16 mouse cellular contexts compared by ENCODE assay signal in genomic region chr5:75663768-75664167, GRCm38 (mm10).
"Had no signal": no experiment of that assay in that cellular context is flagged by ENCODE, and none has a peak within 500 bp of the region (broad histone marks: within the 10 kb centered on the region; RNA-seq: fewer than 3 reads in every experiment).

No protein-coding gene starts in this region.

- H3K27me3 ChIP-seq: neural tube, embryonic 13.5 days; neural tube, embryonic 15.5 days; stomach, embryonic 15.5 days had no signal

- H3K27ac ChIP-seq: neural tube, embryonic 13.5 days; neural tube, embryonic 15.5 days; stomach, embryonic 15.5 days; stomach, postnatal 0 days had no signal

- H3K9ac ChIP-seq: neural tube, embryonic 13.5 days; neural tube, embryonic 15.5 days; stomach, embryonic 15.5 days had no signal

- H3K4me1 ChIP-seq: stomach, embryonic 15.5 days had no signal

- H3K9me3 ChIP-seq: neural tube, embryonic 13.5 days; neural tube, embryonic 15.5 days; stomach, embryonic 15.5 days had no signal

- H3K4me3 ChIP-seq: neural tube, embryonic 13.5 days; neural tube, embryonic 15.5 days; stomach, embryonic 15.5 days had no signal

- H3K36me3 ChIP-seq: neural tube, embryonic 13.5 days; neural tube, embryonic 15.5 days; stomach, embryonic 15.5 days had no signal

- DNase-seq: retina, postnatal 1 day; right cerebral cortex, adult 18-20 months; right cerebral cortex, postnatal 14 days; right cerebral cortex, postnatal 25 days; right cerebral cortex, postnatal 4 days; spleen, adult 18-20 months; thymus, adult 18-20 months; thymus, adult 2 months; thymus, postnatal 14 days; thymus, postnatal 25 days; thymus, postnatal 36 days; thymus, postnatal 4 days had no signal

- H3K4me2 ChIP-seq: neural tube, embryonic 13.5 days; neural tube, embryonic 15.5 days; stomach, embryonic 15.5 days had no signal
